ENCODE assay signal across 9 mouse cellular contexts in genomic region chr2:58829981-58830742, GRCm38 (mm10). TPM values are rescaled to one million over a fixed set of nuclear protein-coding genes. Genes with fewer than 3 reads are reported as not detected.
DNase-seq lines count a peak whose midpoint lies in the region; ATAC-seq lines count a peak whose summit lies in the region.
"Had no signal": no experiment of that assay in that cellular context is flagged by ENCODE, and none has a peak within 500 bp of the region (broad histone marks: within the 10 kb centered on the region; RNA-seq: fewer than 3 reads in every experiment).

No protein-coding gene starts in this region.

- intact Hi-C loops in left cerebral cortex, postnatal 14 days (cut with DNase I): loop anchor here (10.0 kb wide), 1 partner anchor 605 kb away; no protein-coding TSS in a partner anchor

- peak; percentile 29 for DNase-seq in adrenal gland, adult 2 months
- no peak for DNase-seq in adrenal gland, adult 18-20 months (ENCODE audit: low spot score in 2 of 2)
- peak; percentile 9 to 25 for DNase-seq in left cerebral cortex, postnatal 14 days (ENCODE audit: low spot score in 2 of 2)
- DNase-seq in left cerebral cortex, adult 8-10 months (ENCODE audit: low spot score in 2 of 2): no peak
- peak; percentile 14 for DNase-seq in forelimb bud, embryonic 11.5 days (ENCODE audit: low read depth, low spot score)
- peak; percentile 73 to 81 for DNase-seq in lung, adult 18-20 months
- no peak for DNase-seq in spleen, postnatal 14 days (ENCODE audit: low spot score in 2 of 2)

- ATAC-seq in megakaryocyte, adult 5-6 weeks (ENCODE audit: poor library complexity, severe bottlenecking): no peak

RNA-seq across cellular contexts. Expression of gene Gm11099, which starts 29.1 kb away (rescaled TPM):
- total RNA-seq in adrenal gland, adult 2 months (2021): not detected
- not detected in 2 replicates for polyA plus RNA-seq in adrenal gland, adult 2 months (2012; rRNA removed)
- total RNA-seq in adrenal gland, adult 18-20 months (2021): not detected
- not detected for total RNA-seq in left cerebral cortex, postnatal 14 days (2021)
- not detected for total RNA-seq in left cerebral cortex, adult 8-10 months (2022)
- total RNA-seq in megakaryocyte, adult 5-6 weeks (2015): not detected in 2 replicates
- not detected in 2 replicates for total RNA-seq in megakaryocyte, adult 5-6 weeks (2017)
- polyA plus RNA-seq: C2C12 had no signal

Comparison
In these comparisons a context has a peak if more than half of its experiments do, and no peak if none do; other contexts are left out.
1. DNase-seq: peak in adrenal gland, adult 2 months (single experiment), left cerebral cortex, postnatal 14 days (2 of 2), forelimb bud, embryonic 11.5 days (single experiment) and lung, adult 18-20 months (2 of 2); none in adrenal gland, adult 18-20 months (0 of 2), left cerebral cortex, adult 8-10 months (0 of 2) and spleen, postnatal 14 days (0 of 2).